Mouse (Mus musculus) heart, embryonic 14.5 days (tissue): ENCODE results near the gene Siva1. TPM values are rescaled to one million over a fixed set of nuclear protein-coding genes. Genes with fewer than 3 reads are reported as not detected.

Experiments used
- ATAC-seq: fragments of 200-750 bp; cut with Nextera tagmentation; 2 replicates; pipeline ENCODE4 v1.8.0; 2017; ENCODE audit warnings: low read depth, moderate TSS enrichment; ENCODE audit not compliant: insufficient number of reproducible peaks, insufficient read depth, low FRiP score
- H3K27ac ChIP-seq, 2 experiments: fragments of 200-500 bp in 1 of 2; fragments of 300-500 bp in 1 of 2; sonication (generic) in 1 of 2; replicated peaks in 1 of 2; 2 replicates each; pipeline ENCODE4 v1.5.1; 2012 to 2014; ENCODE audit warnings: low read depth in 2 of 2, low read length in 2 of 2, control low read depth in 1 of 2, mild to moderate bottlenecking in 1 of 2, mixed read lengths in 1 of 2; ENCODE audit not compliant: control insufficient read depth in 1 of 2, insufficient read depth in 1 of 2
- H3K27me3 ChIP-seq: fragments of 300-500 bp; sonication (generic); 2 replicates; pipeline ENCODE4 v1.6.1; 2014; ENCODE audit warnings: mild to moderate bottlenecking, low read length, control low read depth; ENCODE audit not compliant: control insufficient read depth, insufficient read depth
- H3K36me3 ChIP-seq: fragments of 300-500 bp; sonication (generic); 2 replicates; pipeline ENCODE4 v1.6.1; 2014; ENCODE audit warnings: mild to moderate bottlenecking, control low read depth, low read length, mixed read lengths; ENCODE audit not compliant: control insufficient read depth, insufficient read depth
- H3K4me1 ChIP-seq, 2 experiments: fragments of 200-500 bp in 1 of 2; fragments of 300-500 bp in 1 of 2; sonication (generic) in 1 of 2; 2 replicates each; pipeline ENCODE4 v1.6.1; 2012 to 2014; ENCODE audit warnings: low read length in 2 of 2, control low read depth in 1 of 2, mixed read lengths in 1 of 2; ENCODE audit not compliant: control insufficient read depth in 2 of 2, insufficient read depth in 2 of 2
- H3K4me2 ChIP-seq: fragments of 300-500 bp; sonication (generic); 2 replicates; pipeline ENCODE4 v1.6.1; 2014; ENCODE audit warnings: mild to moderate bottlenecking, low read length
- H3K4me3 ChIP-seq, 2 experiments: fragments of 200-500 bp in 1 of 2; fragments of 300-500 bp in 1 of 2; sonication (generic) in 1 of 2; 2 replicates each; pipeline ENCODE4 v1.5.1; 2012 to 2014; ENCODE audit warnings: low read length in 2 of 2, mild to moderate bottlenecking in 2 of 2, control low read depth in 1 of 2, low read depth in 1 of 2, moderate library complexity in 1 of 2; ENCODE audit not compliant: control insufficient read depth in 1 of 2, insufficient read depth in 1 of 2
- H3K9ac ChIP-seq: fragments of 300-500 bp; sonication (generic); 2 replicates; pipeline ENCODE4 v1.6.1; 2014; ENCODE audit warnings: mild to moderate bottlenecking, low read length
- H3K9me3 ChIP-seq: fragments of 300-500 bp; sonication (generic); 2 replicates; pipeline ENCODE4 v1.6.1; 2016; ENCODE audit warnings: low read length, control low read depth; ENCODE audit not compliant: control insufficient read depth
- WGBS: fragments of 180-500 bp; shearing (Covaris S2); extraction: QIAGEN DNeasy Blood & Tissue Kit; methylation state at CpG from one replicate; pipeline ENCODE4 v1.1.7; 2014; 5-methylcytosine and 5-hydroxymethylcytosine counted together
- polyA plus RNA-seq: library from polyadenylated mRNA; unstranded; fragments of >200 nt; fragmentation: Nextera tagmentation; extraction: Ambion mirVana; gene quantifications from 2 replicates; pipeline ENCODE4 v1.2.1, GENCODE M21; 2014

Gene Siva1
- polyA plus RNA-seq, 1 experiment from 2014 or later, result 153 TPM

GRCm38 (mm10) chr12:112631472-112631871 lies 13.0 kb upstream of the Siva1 start:
- Histone ChIP-seq H3K36me3 (peaks cover 36% of the 10 kb centered on the region), H3K4me2 (no peak overlapping the region), H3K9ac (no peak overlapping the region), H3K4me1 (peaks cover 20 to 28% of the 10 kb centered on the region in 2 experiments), H3K27me3 (no peaks in the 10 kb centered on the region), H3K27ac (no peak overlapping the region; a peak in 1 of 4 replicates), H3K9me3 (no peaks in the 10 kb centered on the region), H3K4me3 (no peak overlapping the region)
- ATAC-seq, result no peak
- WGBS, result 7% methylated on average over 1 of the region's 1 CpGs

GRCm38 (mm10) chr12:112632084-112632777 lies 12.2 kb upstream of the Siva1 start:
- no peak overlapping the region for H3K9ac ChIP-seq
- 77% methylated on average over 11 of the region's 11 CpGs for WGBS
- peaks cover 18 to 25% of the 10 kb centered on the region in 2 experiments for H3K4me1 ChIP-seq
- no peak overlapping the region for H3K4me3 ChIP-seq
- H3K27me3 ChIP-seq, result no peaks in the 10 kb centered on the region
- no peak overlapping the region for H3K4me2 ChIP-seq
- no peaks in the 10 kb centered on the region for H3K9me3 ChIP-seq
- ATAC-seq, result no peak
- no peak overlapping the region; a peak in 1 of 4 replicates for H3K27ac ChIP-seq
- peaks cover 36% of the 10 kb centered on the region for H3K36me3 ChIP-seq

GRCm38 (mm10) chr12:112632907-112633306 lies 11.6 kb upstream of the Siva1 start:
- Histone ChIP-seq H3K4me2 (no peak overlapping the region), H3K4me1 (peaks cover 18 to 22% of the 10 kb centered on the region in 2 experiments), H3K36me3 (peaks cover 39% of the 10 kb centered on the region), H3K27ac (no peak overlapping the region), H3K4me3 (no peak overlapping the region), H3K27me3 (no peaks in the 10 kb centered on the region), H3K9ac (no peak overlapping the region), H3K9me3 (no peaks in the 10 kb centered on the region)
- ATAC-seq, result no peak
- 66% methylated on average over 5 of the region's 5 CpGs for WGBS

- 66% methylated on average over 9 of the region's 9 CpGs for WGBS
Measured at GRCm38 (mm10) chr12:112633686-112634085, 10.8 kb upstream of the Siva1 start.

GRCm38 (mm10) chr12:112639526-112639925 lies 5.0 kb upstream of the Siva1 start:
- Histone ChIP-seq H3K36me3 (peaks cover 44% of the 10 kb centered on the region), H3K9me3 (no peaks in the 10 kb centered on the region), H3K27ac (no peak overlapping the region), H3K4me3 (no peak overlapping the region), H3K9ac (no peak overlapping the region), H3K4me1 (peaks cover 2 to 4% of the 10 kb centered on the region in 2 experiments; a peak in 2 of 4 replicates), H3K4me2 (no peak overlapping the region), H3K27me3 (no peaks in the 10 kb centered on the region)
- no peak for ATAC-seq
- 82% methylated on average over 10 of the region's 10 CpGs for WGBS

More at GRCm38 (mm10) chr12:112633686-112634085, 10.8 kb upstream of the Siva1 start:
- Histone ChIP-seq H3K27me3 (no peaks in the 10 kb centered on the region), H3K9ac (no peak overlapping the region), H3K9me3 (no peaks in the 10 kb centered on the region), H3K4me3 (no peak overlapping the region), H3K4me2 (no peak overlapping the region), H3K36me3 (peaks cover 45% of the 10 kb centered on the region), H3K27ac (no peak overlapping the region), H3K4me1 (peaks cover 16% of the 10 kb centered on the region in 2 experiments)
- no peak for ATAC-seq

DNA sequence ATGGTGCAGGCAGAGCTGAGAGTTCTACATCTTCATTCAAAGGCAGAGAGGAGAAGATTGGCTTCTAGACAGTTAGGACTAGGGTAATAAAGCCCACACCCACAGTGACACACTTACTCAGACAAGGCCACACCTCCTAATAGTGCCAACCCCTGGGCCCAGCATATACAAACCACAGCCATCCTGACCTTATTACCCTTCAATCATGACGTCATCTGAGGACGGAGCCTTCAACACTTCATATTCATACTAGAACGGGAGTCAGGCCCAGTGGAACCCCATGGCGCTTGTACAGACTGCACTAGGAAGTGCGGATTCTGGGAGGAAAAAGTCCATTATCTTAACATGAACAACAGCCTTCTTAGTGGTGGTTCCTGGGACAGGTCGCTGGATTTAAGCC lies 1.4 kb upstream of the Siva1 start:
- no peak overlapping the region for H3K4me3 ChIP-seq
- H3K27ac ChIP-seq, result no peak overlapping the region
- no peak for ATAC-seq
- 81% methylated on average over 6 of the region's 6 CpGs for WGBS
- no peaks in the 10 kb centered on the region for H3K27me3 ChIP-seq
- peaks cover 10 to 21% of the 10 kb centered on the region in 2 experiments for H3K4me1 ChIP-seq
- no peaks in the 10 kb centered on the region for H3K9me3 ChIP-seq
- no peak overlapping the region for H3K9ac ChIP-seq
- peaks cover 38% of the 10 kb centered on the region for H3K36me3 ChIP-seq
- no peak overlapping the region for H3K4me2 ChIP-seq

DNA sequence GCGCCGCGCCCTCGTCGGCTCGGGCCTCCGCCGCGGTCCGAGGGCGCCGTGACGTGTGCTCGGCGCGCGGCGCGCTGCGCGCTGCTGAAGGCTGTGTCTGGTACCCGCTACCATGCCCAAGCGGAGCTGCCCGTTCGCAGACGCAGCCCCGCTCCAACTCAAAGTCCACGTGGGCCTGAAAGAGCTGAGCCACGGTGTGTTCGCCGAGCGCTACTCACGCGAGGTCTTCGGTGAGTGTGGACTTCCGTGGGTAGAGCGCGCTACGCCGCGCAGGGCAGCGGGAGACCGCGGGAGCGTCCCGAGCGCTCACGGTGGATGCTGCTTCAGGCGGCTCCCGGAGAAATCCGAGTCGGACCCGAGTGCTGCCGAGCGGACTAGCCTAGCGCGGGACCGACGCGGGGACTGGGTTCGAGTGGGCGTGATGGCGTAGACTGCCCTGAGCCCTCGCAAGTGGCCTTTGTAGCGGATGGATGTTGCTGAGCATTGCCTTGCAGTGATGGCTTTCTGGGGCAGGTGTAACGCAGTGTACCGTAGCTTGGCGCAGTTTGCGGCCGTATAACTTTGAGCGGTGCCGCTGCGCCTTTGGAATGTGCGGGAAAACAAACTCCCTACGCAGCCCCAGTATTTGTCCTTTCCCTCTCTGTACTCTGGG lies 502 bp downstream of the Siva1 start:
- no peak for ATAC-seq
- WGBS, result under 1% methylated on average over 75 of the region's 75 CpGs
- peaks cover 35% of the 10 kb centered on the region for H3K36me3 ChIP-seq
- no peaks in the 10 kb centered on the region for H3K9me3 ChIP-seq
- H3K9ac ChIP-seq, result peak overlapping the region; percentile 87
- no peaks in the 10 kb centered on the region for H3K27me3 ChIP-seq
- H3K4me2 ChIP-seq, result peak overlapping the region; percentile 92
- peak overlapping the region; percentile 83 to 89 for H3K27ac ChIP-seq
- peaks cover 10 to 21% of the 10 kb centered on the region in 2 experiments for H3K4me1 ChIP-seq
- peak overlapping the region; percentile 68 to 82 for H3K4me3 ChIP-seq
